Mouse (Mus musculus): ENCODE results near the gene Lgi4. TPM values are rescaled to one million over a fixed set of nuclear protein-coding genes. Genes with fewer than 3 reads are reported as not detected.

The Lgi4 gene
- total and polyA plus RNA-seq, 3 experiments, result not detected

DNA sequence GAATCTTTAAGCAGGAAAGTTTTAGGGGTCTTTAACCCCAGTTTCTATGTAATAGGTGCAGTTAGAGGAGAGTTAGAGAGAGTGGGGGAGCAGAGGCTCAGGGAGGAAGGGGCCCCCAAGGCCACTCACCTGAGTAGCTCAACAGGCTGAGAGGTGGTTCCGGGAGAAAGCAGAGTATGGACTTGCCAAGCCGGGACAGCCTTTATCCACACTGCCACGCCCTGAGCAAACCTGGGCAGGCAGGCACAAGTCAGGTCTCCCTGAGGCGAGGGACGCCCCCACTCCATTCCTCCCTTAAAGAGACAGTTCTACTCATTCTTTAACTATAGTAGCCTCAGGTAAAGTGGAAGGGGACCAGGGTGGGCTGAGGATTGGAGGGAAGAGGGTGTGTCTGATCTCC lies 17.4 kb downstream of the Lgi4 start, which contains the start of gene Fxyd3:
Gene Fxyd3 (minus strand): TSS at position 213 of the 400 bp plus-strand sequence.
- TF ChIP-seq JUND (conservative IDR thresholded peaks at IDR 0.05; ENCODE audit: low read depth, low read length), result no peak
- TF ChIP-seq MAX (IDR thresholded peaks at IDR 0.05; ENCODE audit: low read length), result no peak
- TF ChIP-seq BHLHE40 (IDR thresholded peaks at IDR 0.05; ENCODE audit: low read depth, low read length), result no peak
- TF ChIP-seq MAFK (IDR thresholded peaks at IDR 0.05; ENCODE audit: insufficient replicate concordance, low read length), result no peak
- no peak for TF ChIP-seq CHD2 (IDR thresholded peaks at IDR 0.05; ENCODE audit: low read length)
- TF ChIP-seq RAD21 (IDR thresholded peaks at IDR 0.05; ENCODE audit: low read depth, low read length), result no peak
- no peak for TF ChIP-seq SIN3A (IDR thresholded peaks at IDR 0.05; ENCODE audit: low read length)
- no peak for TF ChIP-seq IRF4 (IDR thresholded peaks at IDR 0.05; ENCODE audit: low read depth, low read length)
- no peak for TF ChIP-seq ZNF384 (IDR thresholded peaks at IDR 0.05; ENCODE audit: low read depth, low read length)
- peaks cover 10% of the 10 kb centered on the region for H3K9me3 ChIP-seq (replicated peaks; ENCODE audit: low read length)

GRCm38 (mm10) chr7:31077470-31077869 lies 18.3 kb downstream of the Lgi4 start:
- in situ Hi-C loops (cut with MboI; ENCODE audit: low pct_ligation_motif_present, low pct_unique_long_range_greater_than_20kb, low sequenced_read_pairs), result no loop called here
- H3K27me3 ChIP-seq (replicated peaks), result peaks cover 25% of the 10 kb centered on the region
- no peak overlapping the region for H3K9ac ChIP-seq (ENCODE audit: insufficient read depth, low read depth)
- H3K4me1 ChIP-seq (ENCODE audit: control insufficient read depth in 1 of 2, insufficient read depth in 2 of 2), result no peaks in the 10 kb centered on the region
- TF ChIP-seq NELFE (IDR thresholded peaks at IDR 0.05; ENCODE audit: low read depth, low read length), result no peak
- TF ChIP-seq POLR2A (IDR thresholded peaks at IDR 0.05; ENCODE audit: low read depth, low read length), result no peak
- no peak for TF ChIP-seq USF1 (IDR thresholded peaks at IDR 0.05; ENCODE audit: low read depth, low read length)
- no peak for TF ChIP-seq TBP (conservative IDR thresholded peaks at IDR 0.05; ENCODE audit: low read depth, low read length)
- no peak for TF ChIP-seq ZKSCAN1 (IDR thresholded peaks at IDR 0.05; ENCODE audit: borderline replicate concordance, low read depth, low read length)
- no peak for TF ChIP-seq BHLHE40 (IDR thresholded peaks at IDR 0.05; ENCODE audit: low read depth, low read length)
- no peak for TF ChIP-seq RAD21 (IDR thresholded peaks at IDR 0.05; ENCODE audit: low read depth, low read length)
- TF ChIP-seq RCOR1 (conservative IDR thresholded peaks at IDR 0.05; ENCODE audit: low read depth, low read length), result no peak
- no peak for TF ChIP-seq ETS1 (conservative IDR thresholded peaks at IDR 0.05; ENCODE audit: low read depth, low read length)
- no peak for TF ChIP-seq POLR2AphosphoS2 (IDR thresholded peaks at IDR 0.05; ENCODE audit: low read depth, low read length)
- no peak for TF ChIP-seq MYC (IDR thresholded peaks at IDR 0.05; ENCODE audit: low read depth, low read length)
- dilution Hi-C loops (cut with MboI; ENCODE audit: extremely low pct_ligation_motif_present, extremely low pct_unique_long_range_greater_than_20kb, low sequenced_read_pairs), result no loop called here
- no peak for DNase-seq (ENCODE audit: extremely low read depth)
- H3K4me2 ChIP-seq (ENCODE audit: insufficient read depth, low read depth, poor library complexity, severe bottlenecking), result no peak overlapping the region
- H3K27ac ChIP-seq (ENCODE audit: insufficient read depth, low read depth), result no peak overlapping the region
- no peak overlapping the region for H3K4me3 ChIP-seq (replicated peaks in 1 of 3; ENCODE audit: low read depth in 2 of 3, low read length in 2 of 3, poor library complexity in 1 of 3)
- H3K79me2 ChIP-seq (replicated peaks; ENCODE audit: control insufficient read depth, extremely low read depth, insufficient read depth, poor library complexity, severe bottlenecking), result no peaks in the 10 kb centered on the region
- H3K36me3 ChIP-seq (replicated peaks in 1 of 2; ENCODE audit: control insufficient read depth in 1 of 2, insufficient read depth in 1 of 2, low read length in 1 of 2), result no peaks in the 10 kb centered on the region
- H3K9me3 ChIP-seq (replicated peaks; ENCODE audit: low read length), result peaks cover 8% of the 10 kb centered on the region

More for the DNA sequence above, 17.4 kb downstream of the Lgi4 start, which contains the start of gene Fxyd3:
- no peak for DNase-seq (ENCODE audit: extremely low read depth)
- in situ Hi-C loops (cut with MboI; ENCODE audit: low pct_ligation_motif_present, low pct_unique_long_range_greater_than_20kb, low sequenced_read_pairs), result no loop called here
- Histone ChIP-seq H3K36me3 (replicated peaks in 1 of 2; ENCODE audit: control insufficient read depth in 1 of 2, insufficient read depth in 1 of 2, low read length in 1 of 2) (no peaks in the 10 kb centered on the region), H3K27ac (ENCODE audit: insufficient read depth, low read depth) (no peak within 1 kb of the TSS), H3K4me2 (ENCODE audit: insufficient read depth, low read depth, poor library complexity, severe bottlenecking) (no peak within 1 kb of the TSS), H3K27me3 (replicated peaks) (peaks cover 31% of the 10 kb centered on the region), H3K9ac (ENCODE audit: insufficient read depth, low read depth) (no peak within 1 kb of the TSS), H3K4me3 (replicated peaks in 1 of 3; ENCODE audit: low read depth in 2 of 3, low read length in 2 of 3, poor library complexity in 1 of 3) (no peak within 1 kb of the TSS), H3K4me1 (ENCODE audit: control insufficient read depth in 1 of 2, insufficient read depth in 2 of 2) (no peaks in the 10 kb centered on the region), H3K79me2 (replicated peaks; ENCODE audit: control insufficient read depth, extremely low read depth, insufficient read depth, poor library complexity, severe bottlenecking) (no peaks in the 10 kb centered on the region)
- dilution Hi-C loops (cut with MboI; ENCODE audit: extremely low pct_ligation_motif_present, extremely low pct_unique_long_range_greater_than_20kb, low sequenced_read_pairs), result no loop called here

All from CH12.LX (cell line).